Mouse (Mus musculus) olfactory bulb, adult 2 months (tissue): ENCODE measurements at regions not wholly inside any gene's neighbourhood (a gene's known extent, or its start where the extent isn't known, plus 50 kb on each side); places are given as distances from the start of the nearest gene placed in this dataset.

Source experiments
- H3K27ac ChIP-seq: fragments of 200-500 bp; 2 replicates; pipeline ENCODE4 v1.5.1; 2012; ENCODE audit warnings: low read depth, low read length; ENCODE audit not compliant: insufficient read depth
- H3K4me1 ChIP-seq: fragments of 200-500 bp; 2 replicates; pipeline ENCODE4 v1.6.1; 2012; ENCODE audit warnings: low read length; ENCODE audit not compliant: control insufficient read depth, insufficient read depth
- H3K4me3 ChIP-seq: fragments of 200-500 bp; 2 replicates; pipeline ENCODE4 v1.5.1; 2012; ENCODE audit warnings: mild to moderate bottlenecking, low read depth, low read length, moderate library complexity; ENCODE audit not compliant: insufficient read depth
- CTCF ChIP-seq: fragments of 200-500 bp; IDR thresholded peaks from 2 replicates; pipeline ENCODE4 v1.5.1; 2012; ENCODE audit warnings: low read depth, mild to moderate bottlenecking, low read length, moderate library complexity; ENCODE audit not compliant: insufficient read depth
- POLR2A ChIP-seq: fragments of 200-500 bp; IDR thresholded peaks from 2 replicates; pipeline ENCODE4 v1.6.1; 2012; ENCODE audit warnings: mild to moderate bottlenecking, low read depth, low read length, moderate library complexity; ENCODE audit not compliant: insufficient read depth
- WGBS: fragments of 180-500 bp; shearing (Covaris S2); methylation state at CpG from one replicate; pipeline ENCODE4 v1.1.7; 2018; 5-methylcytosine and 5-hydroxymethylcytosine counted together

DNA sequence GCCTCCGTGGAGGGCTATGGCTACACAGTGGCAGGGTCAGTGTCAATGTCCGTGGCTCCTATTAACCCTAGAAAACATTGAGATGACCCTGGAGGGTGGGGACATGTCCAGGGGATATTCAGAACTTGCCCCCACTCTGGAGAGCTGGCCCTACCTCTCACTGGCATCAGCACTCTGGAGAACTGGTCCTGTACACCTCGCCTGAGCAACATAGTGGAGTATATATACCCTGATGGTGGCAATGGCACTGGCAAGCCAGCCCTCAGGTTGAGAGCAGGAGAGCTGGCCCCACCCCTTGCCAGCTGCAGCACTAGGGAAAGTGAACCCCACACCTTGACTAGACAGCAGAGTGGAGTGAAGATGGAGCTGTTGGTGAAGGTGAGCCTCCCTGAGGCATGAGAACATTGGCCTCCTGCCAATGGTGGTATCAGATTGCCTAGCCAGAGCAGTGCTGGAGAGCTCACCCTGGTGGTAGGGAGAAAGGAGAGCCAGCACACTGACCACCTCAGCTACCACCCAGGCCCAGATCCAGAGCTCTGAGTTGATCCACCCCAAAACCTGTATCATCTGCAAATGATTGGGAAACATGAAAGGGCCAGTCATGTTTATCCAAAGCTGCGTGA lies 64.5 kb upstream of the Mad2l1 start:
- H3K27ac ChIP-seq, result no peak overlapping the region
- H3K4me3 ChIP-seq, result no peak overlapping the region
- no peaks in the 10 kb centered on the region for H3K4me1 ChIP-seq
- no peak for TF ChIP-seq POLR2A
- TF ChIP-seq CTCF, result no peak
- 92% methylated on average over 4 of the region's 4 CpGs for WGBS

DNA sequence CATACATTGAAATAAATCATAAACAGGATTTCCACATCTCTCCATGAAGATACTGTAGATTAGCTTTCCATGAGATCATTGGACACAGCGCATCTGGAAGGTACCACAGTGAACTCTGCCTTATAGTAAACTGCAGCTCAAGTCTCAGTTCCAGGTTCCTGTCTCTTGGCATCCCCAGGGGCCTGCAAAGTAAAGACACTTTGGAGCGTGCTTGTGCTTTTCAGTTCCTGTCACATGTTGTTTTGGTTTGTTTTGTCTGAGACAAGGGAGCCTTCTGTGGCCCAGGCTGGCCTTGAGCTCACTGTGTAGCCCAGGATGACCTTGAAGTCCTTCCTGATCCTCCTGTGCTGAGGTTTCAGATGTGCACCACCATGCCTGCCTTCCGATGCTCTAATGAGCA lies 63.4 kb upstream of the Mad2l1 start:
- 84% methylated on average over 3 of the region's 3 CpGs for WGBS
- no peak for TF ChIP-seq POLR2A
- no peak for TF ChIP-seq CTCF
- no peaks in the 10 kb centered on the region for H3K4me1 ChIP-seq
- no peak overlapping the region for H3K27ac ChIP-seq
- H3K4me3 ChIP-seq, result no peak overlapping the region

- no peaks in the 10 kb centered on the region for H3K4me1 ChIP-seq
- H3K27ac ChIP-seq, result no peak overlapping the region
- no peak overlapping the region for H3K4me3 ChIP-seq
- WGBS, result 86% methylated on average over 4 of the region's 4 CpGs
- TF ChIP-seq CTCF (no peak), POLR2A (no peak)
Observed at GRCm38 (mm10) chr6:66472697-66473096, 62.5 kb upstream of the Mad2l1 start.

DNA sequence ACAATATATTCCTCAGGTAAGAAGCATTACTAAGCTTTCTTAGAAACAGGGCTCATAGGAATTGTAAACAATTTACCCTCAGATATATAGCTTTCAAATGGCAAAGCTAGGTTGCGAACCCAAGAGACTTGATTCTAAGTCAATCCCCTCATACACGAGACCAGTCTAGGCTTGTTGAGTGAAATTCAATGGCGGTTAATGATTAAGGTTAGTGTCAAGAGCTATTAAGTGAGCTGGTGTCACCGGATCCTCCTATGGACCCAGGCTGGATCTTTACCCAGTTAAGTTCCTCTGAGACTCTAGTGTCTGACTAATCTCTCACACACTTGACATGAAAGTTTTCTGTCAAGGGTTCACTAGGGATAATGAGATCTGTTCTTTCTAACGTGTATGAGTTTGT lies 57.6 kb upstream of the Mad2l1 start:
- Histone ChIP-seq H3K4me1 (no peaks in the 10 kb centered on the region), H3K4me3 (no peak overlapping the region), H3K27ac (no peak overlapping the region)
- TF ChIP-seq CTCF (no peak), POLR2A (no peak)
- 83% methylated on average over 5 of the region's 5 CpGs for WGBS

- H3K4me3 ChIP-seq, result no peak overlapping the region
- no peak overlapping the region for H3K27ac ChIP-seq
- H3K4me1 ChIP-seq, result no peaks in the 10 kb centered on the region
- 90% methylated on average over 4 of the region's 4 CpGs for WGBS
- no peak for TF ChIP-seq POLR2A
- no peak for TF ChIP-seq CTCF
Observed at GRCm38 (mm10) chr6:66478326-66478964, 56.7 kb upstream of the Mad2l1 start.

GRCm38 (mm10) chr6:66479576-66479975 lies 55.6 kb upstream of the Mad2l1 start:
- TF ChIP-seq POLR2A (no peak), CTCF (no peak)
- H3K4me3 ChIP-seq, result no peak overlapping the region
- H3K27ac ChIP-seq, result no peak overlapping the region
- H3K4me1 ChIP-seq, result no peaks in the 10 kb centered on the region
- WGBS, result 91% methylated on average over 5 of the region's 5 CpGs

DNA sequence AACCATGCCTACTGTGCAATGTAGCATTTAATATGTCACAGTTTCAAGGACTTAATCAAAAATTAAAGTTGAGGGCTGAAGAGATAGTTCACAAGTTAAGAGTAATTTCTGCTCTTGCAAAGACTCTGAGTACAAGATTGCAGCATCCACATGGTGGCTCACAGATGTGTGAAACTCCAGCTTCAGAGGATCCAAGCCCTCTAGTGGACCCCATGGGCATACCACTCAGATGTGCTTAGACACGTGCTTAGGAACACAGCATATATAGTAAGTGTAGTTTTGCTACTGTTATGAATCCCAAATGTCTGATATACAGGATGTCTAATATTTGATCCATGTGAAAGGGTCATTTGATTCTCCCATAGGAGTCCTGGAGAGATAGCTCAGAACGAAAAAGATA lies 55.0 kb upstream of the Mad2l1 start:
- Histone ChIP-seq H3K27ac (no peak overlapping the region), H3K4me1 (no peaks in the 10 kb centered on the region), H3K4me3 (no peak overlapping the region)
- 60% methylated on average over 2 of the region's 2 CpGs for WGBS
- TF ChIP-seq POLR2A (no peak), CTCF (no peak)

DNA sequence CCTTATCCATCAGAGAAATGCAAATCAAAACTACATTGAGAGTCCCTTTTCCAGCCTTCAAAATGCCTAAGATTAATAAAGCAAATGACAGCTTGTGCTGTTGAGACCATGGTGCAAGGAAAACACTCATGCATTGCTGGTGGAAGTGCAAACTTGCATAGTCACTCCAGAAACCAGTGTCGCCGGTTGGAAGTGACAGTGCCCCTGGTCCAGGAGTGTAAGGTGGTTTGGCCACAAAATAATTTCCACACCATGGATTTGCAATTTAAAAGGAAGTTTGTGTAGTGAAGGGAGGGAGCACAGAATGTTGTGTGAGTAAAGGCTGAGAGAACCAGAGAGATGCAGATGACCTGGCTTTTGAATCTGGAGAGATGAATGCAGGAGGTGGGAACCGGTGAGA lies 52.4 kb upstream of the Mad2l1 start:
- Histone ChIP-seq H3K4me1 (no peaks in the 10 kb centered on the region), H3K27ac (no peak overlapping the region), H3K4me3 (no peak overlapping the region)
- 96% methylated on average over 3 of the region's 3 CpGs for WGBS
- TF ChIP-seq CTCF, result no peak
- TF ChIP-seq POLR2A, result no peak
